Mouse (Mus musculus) spleen, postnatal 14 days (tissue): ENCODE results near the gene Mrpl23.

ENCODE experiments used
- DNase-seq, 2 experiments: peaks; one replicate each; pipeline ENCODE4 v3.0.0; 2021 to 2022; ENCODE audit warnings: low spot score in 2 of 2

The Mrpl23 gene

GRCm38 (mm10) chr7:142520331-142520730 lies 12.2 kb upstream of the Mrpl23 start:
- no peak for DNase-seq

DNA sequence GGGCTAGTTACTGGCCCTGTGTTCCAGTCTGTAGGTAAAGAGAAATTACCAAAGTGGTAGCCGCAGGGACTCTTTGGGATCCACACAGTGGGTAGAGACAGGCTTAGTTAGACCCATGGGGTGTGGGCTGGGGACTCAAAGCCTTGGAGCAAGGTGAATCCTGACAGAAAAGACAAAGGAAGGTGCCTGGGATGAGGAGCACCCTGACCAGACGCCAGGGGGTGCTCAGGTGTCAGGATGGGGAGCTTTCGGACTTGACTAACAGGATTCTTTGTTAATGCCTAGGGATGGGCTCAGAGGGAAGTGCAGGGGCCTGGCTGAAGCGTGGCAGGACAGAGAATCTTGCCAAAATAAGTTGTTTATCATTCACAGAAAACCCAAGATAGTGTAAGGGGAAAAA lies 10.1 kb upstream of the Mrpl23 start:
- DNase-seq = no peak

DNA sequence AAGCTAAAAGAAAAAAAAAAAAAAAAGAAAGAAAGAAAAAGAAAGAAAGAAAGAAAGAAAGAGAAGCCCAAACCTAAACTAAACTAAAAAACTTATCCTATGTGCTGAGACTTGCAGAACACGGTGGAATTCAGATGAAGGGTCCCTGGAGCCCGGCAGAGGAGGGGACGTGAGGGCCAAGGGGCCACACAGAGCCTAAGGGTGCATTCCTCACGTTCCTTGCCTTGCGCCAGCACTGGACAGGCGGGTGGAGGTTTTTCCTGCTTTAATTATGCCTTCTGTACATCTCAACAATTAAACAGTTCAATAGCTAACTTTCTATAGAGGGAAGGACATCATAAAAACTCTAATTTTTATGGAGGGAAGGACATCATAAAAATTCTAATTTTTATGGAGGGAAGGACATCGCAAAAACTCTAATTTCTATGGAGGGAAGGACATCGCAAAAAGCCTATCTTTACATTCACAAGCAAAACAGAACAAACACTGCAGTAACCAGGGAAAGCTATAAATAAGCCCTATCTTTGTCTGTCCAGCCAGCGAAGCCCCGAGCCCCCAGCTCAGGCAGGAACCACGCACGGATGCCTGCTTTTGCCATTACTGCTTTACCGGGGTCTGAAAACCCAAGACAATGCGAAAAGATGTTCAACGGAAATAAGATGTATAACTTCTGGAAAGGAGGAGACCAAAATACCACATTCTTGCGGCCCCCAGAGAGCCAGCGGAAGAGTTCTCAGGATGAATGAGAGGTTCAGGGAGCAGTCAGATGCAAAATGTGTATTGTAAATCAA lies 9.1 kb upstream of the Mrpl23 start:
- no peak for DNase-seq

DNA sequence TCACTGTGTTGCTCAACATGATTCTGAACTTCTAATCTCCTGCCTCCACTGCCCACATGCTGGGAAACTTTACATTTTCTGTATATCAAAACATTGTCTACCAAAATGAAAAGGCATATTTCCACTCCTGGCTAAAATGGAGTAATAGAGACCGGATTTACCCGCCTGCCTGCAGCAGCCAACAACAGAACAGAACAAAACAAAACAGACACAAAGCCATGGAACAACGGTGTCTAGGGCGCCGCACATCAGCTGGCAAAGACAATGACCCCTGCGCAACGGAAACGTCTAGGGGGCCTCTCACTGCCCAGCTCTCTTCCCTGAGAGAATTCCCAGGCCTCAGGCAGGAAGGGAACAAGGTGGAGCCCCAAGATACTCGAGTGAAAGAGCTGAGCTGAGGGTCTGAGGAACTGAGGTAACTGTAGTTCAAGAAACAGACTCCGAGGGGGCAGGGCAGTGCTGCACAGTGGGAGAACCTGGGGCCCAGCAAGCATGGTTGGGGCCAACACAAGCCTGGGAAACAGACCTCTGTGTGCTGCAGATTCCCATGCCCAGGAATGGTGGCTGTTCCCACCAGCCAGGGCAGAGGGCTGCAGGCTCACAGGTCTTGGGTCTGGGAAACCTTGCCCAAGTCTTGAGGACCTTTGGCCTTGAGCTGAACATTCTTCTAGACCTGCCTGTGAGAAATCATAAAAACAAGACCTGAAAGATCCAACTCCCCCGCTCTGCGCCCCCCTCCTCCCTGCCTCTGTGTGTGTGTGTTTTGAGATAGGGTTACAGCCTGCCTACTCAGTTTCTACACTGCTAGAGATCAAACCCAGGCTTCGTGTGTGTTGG lies 6.9 kb upstream of the Mrpl23 start:
- DNase-seq = no peak

DNA sequence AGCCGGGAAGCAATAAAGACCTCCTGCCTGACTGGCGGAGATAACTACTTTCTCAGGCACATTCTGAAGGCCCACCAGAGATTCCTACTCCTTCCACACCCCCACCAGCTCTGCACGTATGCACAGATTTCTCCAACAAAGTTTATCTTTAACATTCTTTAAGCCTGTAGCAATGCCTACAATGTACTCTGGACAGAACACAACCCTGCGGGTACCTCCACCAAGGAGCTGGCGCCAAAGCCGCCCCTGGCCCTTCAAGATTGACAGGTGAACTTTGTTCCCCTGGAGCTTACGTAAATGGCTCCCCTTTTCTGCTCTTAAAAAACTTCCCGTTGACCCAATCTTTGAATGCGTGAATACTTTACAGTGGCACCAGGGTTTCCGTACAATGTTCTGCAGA lies 3.1 kb upstream of the Mrpl23 start:
- DNase-seq = no peak

- no peak for DNase-seq
Measured at GRCm38 (mm10) chr7:142531973-142532521, 439 bp upstream of the Mrpl23 start.

DNA sequence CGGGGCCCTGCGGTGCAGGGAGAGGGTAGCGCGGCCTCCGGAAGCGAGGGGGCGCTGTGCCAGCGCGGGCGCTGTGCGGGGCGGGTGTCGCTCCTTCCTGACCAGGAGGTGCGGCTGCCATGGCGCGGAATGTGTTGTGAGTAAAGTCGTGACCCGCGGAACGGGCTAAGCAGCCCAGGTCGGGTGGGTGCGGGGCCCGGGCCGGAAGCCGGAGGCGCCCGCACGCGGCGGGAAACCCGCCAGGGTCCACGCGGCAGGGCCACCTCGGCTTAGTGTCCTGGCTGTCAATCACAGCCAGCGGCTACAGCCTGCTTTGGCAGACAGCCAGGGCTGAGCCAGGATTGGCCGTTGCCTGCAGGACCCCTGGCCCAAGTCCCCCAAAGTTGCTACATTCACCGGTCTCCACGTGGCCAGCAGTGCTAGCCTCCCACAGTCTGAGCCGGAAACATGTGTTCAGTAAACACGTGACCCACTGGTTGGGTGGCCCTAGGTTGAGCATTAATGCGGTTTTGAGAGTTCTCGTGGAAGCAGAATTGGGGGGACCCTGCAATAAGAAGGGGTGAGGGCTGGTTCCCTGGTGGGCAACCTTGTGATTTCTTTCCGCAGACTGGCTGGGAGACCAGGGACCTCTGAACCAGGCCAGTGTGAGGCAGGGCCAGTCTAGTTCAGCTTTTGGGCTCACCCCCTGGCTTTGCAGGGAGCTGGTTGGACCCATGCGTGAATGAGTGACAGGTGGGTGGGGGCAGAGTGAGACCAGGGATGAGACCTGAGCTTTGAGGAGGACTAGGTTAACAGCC lies 771 bp downstream of the Mrpl23 start:
- DNase-seq = peak; percentile 67 to 84

- DNase-seq = no peak
Measured at GRCm38 (mm10) chr7:142535116-142535515, 2.6 kb downstream of the Mrpl23 start.

GRCm38 (mm10) chr7:142535832-142536231 lies 3.3 kb downstream of the Mrpl23 start:
- no peak for DNase-seq

GRCm38 (mm10) chr7:142537181-142537580 lies 4.7 kb downstream of the Mrpl23 start:
- DNase-seq = no peak

DNA sequence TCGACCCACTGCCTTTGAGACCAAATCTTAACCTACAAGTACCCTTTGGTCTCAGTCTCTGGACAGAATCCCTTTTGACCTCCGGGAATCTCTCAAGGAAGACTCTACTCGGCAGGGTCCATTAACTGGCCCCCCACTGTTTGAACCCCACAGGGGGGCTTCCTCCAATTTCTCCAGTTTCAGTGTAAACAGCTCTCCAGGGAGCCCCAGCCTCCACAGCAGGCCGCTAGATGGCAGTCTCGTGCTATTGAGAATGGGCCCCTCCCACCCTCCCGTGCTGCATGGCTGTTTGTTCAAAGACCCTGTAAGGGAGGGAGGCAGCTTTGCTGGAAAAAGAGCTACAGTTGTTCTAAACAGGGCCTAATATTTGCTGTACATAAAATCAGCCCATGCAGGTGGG lies 5.4 kb downstream of the Mrpl23 start:
- peak; percentile 19 to 57 for DNase-seq

DNA sequence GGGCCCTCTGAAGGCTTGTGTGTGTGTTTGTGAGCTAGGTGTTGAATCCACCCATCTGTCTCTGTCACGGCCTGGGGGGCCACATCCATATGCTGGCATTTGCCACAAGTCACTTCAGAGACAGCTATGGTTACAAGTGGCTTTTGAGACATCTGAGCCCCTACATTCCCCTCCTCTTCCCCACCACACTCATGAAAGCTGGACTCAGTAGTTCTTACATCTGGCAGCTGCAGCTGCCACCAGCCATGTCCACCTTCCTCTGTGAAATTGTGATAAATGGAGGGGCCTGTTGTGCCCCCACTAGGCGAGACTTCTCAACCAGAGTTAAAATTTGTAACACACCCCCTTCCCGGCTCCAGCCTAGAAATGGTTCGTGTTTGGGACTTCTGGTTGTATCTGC lies 5.8 kb downstream of the Mrpl23 start:
- DNase-seq = no peak

DNA sequence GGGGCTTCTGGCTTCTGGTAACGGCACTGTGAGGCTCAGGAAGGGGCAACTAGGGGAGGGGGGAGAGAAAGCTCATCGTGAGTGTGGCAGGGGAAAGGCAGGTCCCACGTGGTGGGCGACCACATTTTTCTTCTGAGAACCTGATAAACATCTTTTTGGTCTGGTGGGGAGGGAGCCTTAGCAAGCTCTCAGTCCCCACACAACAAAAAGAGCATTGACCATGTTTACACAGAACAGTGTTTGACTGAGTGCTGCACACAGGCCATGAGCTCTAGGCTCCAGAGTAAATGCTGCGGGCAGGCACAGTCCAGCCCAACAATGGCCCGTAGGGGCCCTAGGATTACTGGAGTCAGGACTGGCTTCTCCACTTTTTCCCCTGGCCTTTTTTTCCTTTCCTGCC lies 6.3 kb downstream of the Mrpl23 start:
- no peak for DNase-seq

DNA sequence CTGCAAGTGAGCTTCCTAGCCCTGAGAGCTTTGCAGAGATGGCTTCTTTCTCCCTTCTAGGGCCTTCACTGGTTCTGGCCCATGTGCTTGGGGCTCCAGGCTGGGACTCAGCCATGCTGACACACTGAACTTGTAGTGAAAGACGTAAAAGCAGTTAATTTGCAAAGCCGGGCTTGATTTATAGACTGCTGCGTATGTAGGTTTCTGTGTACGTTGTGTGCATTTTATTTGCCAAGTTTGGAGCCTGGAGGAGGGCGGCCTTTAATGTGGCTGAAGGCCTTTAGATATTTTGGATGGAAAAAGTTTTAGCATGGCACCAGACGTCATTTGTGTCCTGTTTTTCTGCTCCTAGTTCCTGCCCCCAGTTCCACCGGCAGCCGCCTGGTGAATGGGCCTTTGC lies 7.3 kb downstream of the Mrpl23 start:
- no peak for DNase-seq

DNA sequence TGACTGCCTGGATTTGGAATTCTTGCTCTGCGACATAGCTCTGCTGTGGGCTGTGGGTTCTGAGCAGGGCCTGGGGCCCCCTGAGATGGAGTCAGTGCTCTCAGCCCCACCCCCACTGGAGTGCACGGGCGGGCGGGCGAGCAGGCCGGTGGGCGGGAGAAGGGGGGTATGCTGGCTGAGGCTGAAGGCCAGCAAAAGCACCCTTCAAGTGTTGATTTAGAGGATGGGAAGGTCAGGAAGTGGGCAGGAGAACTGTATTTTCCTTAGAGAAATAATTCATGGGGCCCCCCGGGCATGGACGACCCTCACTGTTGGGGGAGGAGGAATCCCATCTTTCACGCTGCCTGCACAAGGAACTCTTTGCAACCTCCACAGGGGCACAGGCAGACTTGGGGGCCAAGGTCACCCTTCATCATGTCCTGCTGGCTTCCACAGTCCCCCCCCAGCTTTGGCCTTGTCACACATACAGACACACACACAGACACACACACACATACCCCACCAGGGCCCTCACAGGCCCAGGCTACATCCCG lies 10.4 kb downstream of the Mrpl23 start:
- no peak for DNase-seq

DNA sequence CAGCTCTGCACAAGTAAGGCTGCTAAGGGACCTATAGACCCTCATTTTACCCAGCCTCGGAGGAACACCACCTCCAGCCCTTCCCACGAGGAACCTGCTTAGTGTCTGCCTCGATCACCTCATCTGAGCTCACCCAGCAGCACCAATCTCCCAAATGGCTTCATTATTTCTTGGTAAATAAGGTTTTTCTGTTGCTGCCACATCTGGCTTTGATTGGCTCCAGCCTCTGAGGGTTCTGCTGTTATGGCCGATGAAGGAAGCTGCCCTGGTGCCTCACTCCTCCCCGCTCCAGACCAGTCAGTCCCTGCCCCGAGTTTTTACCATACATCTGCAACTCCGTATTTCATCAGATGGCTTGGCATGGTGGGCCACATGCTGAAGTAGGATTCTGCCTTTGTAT lies 13.5 kb downstream of the Mrpl23 start:
- no peak for DNase-seq

- no peak for DNase-seq
Measured at GRCm38 (mm10) chr7:142547874-142548273, 15.4 kb downstream of the Mrpl23 start.

DNA sequence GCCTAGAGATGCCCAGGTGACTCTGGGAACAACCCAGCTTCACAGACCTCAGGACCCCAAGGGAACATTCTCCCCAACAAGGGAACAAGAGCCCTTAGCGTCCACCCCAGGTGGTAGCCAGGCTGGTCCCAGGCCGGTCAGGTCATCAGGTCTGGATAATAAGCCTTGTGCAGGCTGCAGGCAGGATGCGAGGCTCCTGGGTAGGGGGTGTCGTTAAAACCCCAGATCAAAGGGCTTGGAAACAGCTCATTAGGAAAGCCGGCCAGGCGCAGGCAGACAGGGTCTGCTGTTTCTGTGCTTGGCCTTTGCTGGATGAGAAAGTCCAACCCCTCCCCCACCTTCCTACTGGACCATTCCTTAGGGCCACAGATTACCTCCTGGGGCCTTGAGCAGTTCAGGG lies 16.2 kb downstream of the Mrpl23 start:
- DNase-seq = no peak

DNA sequence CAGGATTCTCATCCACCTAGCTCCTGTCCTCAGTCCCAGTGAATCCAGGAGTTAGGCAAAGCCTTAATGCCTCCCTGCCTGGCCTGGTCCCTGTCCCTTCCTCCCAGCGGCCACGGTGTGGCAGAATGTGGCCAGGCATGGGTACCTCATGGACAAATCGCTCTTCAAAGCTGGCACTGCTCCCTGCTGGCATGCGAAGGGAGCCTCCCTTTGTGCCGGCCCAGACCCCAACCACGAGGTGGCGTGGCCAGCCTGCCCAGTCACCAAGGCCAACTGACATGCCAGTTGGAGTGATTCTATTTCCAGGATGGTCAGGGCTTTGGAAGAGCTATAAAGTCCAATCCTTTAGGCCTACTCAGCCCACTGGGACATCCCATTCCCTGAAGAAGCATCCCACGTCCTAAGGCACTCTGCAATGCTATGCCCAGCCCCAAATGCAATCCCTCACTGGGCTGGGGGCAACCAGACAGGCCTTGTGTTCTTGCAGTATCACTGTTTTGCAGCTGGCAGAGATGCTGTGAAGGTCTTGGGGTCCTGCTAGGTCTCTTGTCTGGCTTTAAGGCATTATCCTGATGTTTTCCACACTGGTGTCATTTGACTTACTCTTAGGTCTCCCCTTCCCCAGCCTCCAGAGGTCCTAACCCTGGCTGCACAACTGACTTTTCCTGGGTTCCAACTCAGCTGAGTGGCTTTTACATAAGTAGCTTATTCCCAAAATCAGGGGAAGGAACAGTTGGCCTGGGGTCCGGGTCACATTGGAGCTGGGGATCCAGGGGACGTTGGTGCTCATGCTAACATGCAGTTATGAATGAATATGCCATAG lies 17.7 kb downstream of the Mrpl23 start:
- DNase-seq = no peak

DNA sequence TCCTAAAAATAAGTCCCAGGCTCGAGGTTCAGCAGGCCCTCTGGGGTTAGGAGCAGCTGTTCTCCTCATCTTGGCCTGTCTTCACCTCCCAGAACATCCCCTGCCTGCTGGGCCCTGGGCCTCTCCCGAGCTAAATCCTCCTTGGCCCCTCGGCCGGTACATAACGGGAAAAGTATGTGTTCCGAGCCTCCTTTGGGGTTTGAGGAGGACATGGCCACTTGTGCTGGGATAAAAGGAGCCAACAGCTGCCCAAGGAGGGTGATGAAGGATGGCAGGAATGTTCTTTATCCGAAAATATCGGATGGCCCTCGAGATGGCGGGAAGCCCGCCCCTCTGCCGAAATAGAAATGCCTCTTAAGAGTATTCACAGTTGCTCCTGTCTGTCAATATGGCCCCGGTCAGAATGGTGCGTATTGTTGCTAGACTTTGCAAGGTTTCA lies 18.5 kb downstream of the Mrpl23 start:
- no peak for DNase-seq

DNA sequence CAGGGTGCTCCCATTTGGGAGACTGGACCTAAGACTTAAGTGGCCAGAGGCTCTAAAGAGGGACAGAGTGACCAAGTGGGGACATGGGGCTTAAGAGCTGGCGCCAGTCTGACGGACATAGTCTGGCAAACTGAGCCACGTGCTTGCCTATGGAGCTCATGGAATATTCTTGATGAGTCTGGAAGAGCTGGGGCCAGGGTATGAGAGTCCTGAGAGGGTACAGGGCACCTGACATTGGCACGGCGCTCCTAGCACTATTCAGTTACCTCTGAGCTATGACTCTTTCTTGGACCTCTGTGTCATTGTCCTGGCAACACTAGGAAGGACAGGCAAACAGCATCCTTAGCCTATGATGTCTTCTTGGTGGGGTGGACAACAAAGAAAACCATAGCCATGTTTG lies 19.2 kb downstream of the Mrpl23 start:
- no peak for DNase-seq
